Mouse (Mus musculus) R1 (cell line): ENCODE results near the gene Atp8a2.
"Not testable (repeated sequence)": the region's sequence is repeated elsewhere in the genome, so short reads cannot be mapped to it uniquely, and the experiment has no call there.

Source experiments
- DNase-seq: peaks from one replicate; pipeline ENCODE4 v3.0.0-alpha.2; 2018; ENCODE audit warnings: low read depth, low spot score

Atp8a2 gene

DNA sequence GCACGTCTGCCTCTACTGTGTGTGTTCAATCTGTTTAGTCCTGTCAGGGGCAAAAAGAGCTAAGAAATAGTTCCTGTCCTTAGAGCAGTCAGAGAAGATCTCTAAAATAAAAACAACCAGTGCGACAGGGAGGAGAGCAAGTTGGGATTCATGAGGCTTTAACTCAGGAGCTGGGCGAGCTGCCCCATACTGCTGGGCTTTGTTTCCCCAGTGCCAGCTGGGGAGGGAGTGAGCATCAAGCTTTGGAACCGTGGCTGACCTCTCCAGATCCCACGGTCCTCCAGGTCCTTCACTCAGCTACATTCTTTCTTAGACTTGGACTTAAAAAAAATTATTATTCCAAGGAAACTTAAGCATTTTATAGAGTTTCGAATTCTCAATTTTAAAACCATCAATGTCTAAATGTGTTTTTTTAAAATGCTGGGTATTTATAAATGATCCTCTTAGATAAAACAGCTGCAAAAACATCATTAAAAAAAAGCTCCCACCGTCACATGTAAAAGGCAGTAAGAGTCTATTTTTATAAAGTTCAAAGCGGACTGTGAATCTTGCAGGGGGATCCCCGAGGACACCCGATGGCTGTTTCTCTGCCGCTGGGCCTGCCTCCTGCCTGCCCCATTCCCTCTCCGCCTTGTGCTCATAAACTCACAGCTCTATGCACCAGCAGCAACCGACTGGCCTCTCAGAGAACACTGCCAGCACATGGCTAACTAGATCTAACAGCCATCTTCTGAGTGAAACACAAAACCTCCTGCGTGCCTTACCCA is 350.2 kb downstream of the Atp8a2 start:
- DNase-seq = no peak

GRCm38 (mm10) chr14:59843264-59843942 is 353.6 kb downstream of the Atp8a2 start:
- DNase-seq = no peak

GRCm38 (mm10) chr14:59839951-59840720 is 356.8 kb downstream of the Atp8a2 start:
- DNase-seq = no peak

DNA sequence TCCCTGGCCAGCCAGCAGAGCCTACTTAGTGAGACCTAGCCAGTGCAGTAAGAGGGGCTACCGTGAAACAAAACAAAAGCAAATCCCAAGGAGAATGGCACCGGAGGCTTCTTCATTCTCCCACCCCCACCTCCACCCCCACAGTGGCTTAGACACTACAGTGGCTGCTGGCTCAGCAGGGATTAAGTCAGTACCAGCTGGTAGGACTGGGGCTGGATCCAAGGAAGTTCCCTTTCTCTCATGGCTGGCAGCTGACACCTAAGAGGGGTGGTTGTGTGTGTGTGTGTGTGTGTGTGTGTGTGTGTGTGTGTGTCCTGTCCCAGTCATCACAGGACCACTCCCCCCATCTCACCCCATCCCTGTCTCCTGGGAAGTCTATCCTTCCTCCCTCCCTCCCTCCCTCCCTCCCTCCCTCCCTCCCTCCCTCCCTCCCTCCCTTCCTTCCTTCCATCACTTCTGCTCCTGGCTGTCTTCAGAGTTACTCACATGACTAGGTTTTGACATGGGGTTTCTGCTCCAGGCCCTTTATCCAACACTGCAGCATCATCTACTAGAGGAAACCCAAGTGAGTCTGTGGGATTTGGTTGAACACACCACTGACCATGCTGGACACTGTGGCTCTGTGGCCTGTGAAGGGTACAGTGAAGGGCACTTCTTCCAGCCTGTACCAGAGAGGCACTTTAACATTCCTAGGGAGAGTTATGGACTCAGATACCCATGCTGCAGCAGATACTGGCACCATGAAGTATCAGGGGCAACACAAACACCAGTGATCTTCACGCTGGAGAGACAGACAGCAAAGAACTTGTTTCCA is 358.3 kb downstream of the Atp8a2 start:
- DNase-seq = not testable (repeated sequence)

DNA sequence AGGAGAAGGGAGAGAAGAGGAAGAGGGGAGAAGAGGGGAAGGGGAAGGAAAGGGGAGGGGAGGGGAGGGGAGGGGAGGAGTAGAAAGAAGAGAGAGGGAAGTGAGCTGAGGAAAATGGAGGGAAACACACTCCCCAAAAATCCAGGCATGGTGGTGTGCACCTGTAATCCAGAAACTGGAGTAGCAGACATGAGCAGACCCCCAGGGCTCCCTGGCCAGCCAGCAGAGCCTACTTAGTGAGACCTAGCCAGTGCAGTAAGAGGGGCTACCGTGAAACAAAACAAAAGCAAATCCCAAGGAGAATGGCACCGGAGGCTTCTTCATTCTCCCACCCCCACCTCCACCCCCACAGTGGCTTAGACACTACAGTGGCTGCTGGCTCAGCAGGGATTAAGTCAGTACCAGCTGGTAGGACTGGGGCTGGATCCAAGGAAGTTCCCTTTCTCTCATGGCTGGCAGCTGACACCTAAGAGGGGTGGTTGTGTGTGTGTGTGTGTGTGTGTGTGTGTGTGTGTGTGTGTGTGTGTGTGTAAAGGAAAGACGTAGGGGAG is 359.2 kb downstream of the Atp8a2 start:
- not testable (repeated sequence) for DNase-seq

DNA sequence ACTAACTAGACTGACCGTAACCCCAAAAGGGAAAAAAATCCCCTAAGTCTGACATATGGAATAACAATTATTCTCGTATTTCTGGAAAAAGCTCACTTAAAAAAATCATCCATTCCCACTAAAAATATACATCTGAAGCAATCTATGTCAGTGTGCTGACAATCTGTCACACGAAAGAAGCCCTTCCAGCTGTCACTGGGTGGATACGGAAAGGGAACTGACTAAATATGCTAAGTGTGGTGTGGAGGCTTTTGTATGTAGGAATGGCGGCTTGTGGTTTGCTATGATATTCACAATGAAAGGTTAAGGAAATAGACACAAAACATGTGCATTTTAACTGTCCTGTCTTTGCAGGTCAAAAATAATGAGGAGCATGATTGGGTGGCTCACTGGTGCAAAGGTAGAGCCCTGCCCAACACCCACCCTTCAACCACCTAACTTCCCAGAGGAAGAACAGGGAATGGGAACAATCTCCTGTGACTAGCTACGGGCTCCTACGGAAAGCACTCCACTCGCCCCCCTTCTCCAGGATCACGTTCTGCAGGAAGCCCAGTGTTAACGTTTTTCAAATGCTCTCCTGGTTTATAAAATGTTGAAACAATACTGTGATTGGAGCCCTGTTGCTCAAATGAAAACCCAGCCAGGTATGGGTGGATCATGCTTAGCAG is 360.0 kb downstream of the Atp8a2 start:
- DNase-seq = no peak

GRCm38 (mm10) chr14:59829580-59829979 is 367.4 kb downstream of the Atp8a2 start:
- no peak for DNase-seq

DNA sequence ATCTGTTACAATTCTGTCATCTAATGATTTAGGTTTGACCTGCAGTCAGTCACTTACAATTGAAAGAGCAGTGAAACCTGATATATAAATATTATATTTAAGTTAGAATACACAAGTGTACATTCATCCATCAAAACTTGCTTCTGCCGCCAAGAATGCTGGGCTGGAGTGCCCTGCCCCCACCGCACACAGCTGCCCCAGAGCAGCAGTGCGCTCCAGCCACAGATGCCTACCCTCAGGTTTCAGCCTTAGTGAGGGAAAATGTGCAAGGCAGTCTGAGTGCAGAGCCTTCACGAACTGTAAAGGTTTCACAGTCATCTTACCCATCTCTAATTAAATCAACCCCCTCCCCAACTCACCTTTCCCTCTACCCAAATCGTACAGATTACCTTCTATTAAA is 369.6 kb downstream of the Atp8a2 start:
- DNase-seq = no peak

- no peak for DNase-seq
Observed at GRCm38 (mm10) chr14:59820115-59820419, 376.9 kb downstream of the Atp8a2 start.

GRCm38 (mm10) chr14:59819215-59820114 is 377.5 kb downstream of the Atp8a2 start:
- no peak for DNase-seq

GRCm38 (mm10) chr14:59810316-59810715 is 386.7 kb downstream of the Atp8a2 start:
- peak; percentile 89 for DNase-seq

DNA sequence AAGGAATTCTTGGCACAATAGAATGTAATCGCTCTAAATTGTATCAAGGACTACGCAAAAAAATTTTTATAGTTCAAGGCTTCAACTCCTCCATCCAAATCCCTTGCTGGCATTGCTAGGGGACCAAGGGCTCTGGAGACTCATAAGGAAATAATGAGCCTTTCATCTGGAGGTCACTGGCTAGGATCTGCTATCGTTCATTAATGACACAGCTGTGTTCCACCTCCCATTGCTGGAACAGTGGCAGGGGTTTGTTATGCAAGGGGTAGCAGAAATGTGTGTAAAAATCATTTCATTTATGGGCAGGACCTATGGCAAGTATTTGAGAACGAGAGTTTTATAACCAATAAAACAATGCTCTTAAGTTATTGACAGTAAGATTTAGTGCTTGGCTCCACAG is 387.2 kb downstream of the Atp8a2 start:
- no peak for DNase-seq

- no peak for DNase-seq
Observed at GRCm38 (mm10) chr14:59807528-59808300, 389.3 kb downstream of the Atp8a2 start.

- peak; percentile 15 for DNase-seq
Observed at GRCm38 (mm10) chr14:59806910-59807309, 390.1 kb downstream of the Atp8a2 start.

GRCm38 (mm10) chr14:59806159-59806558 is 390.8 kb downstream of the Atp8a2 start:
- DNase-seq = no peak

DNA sequence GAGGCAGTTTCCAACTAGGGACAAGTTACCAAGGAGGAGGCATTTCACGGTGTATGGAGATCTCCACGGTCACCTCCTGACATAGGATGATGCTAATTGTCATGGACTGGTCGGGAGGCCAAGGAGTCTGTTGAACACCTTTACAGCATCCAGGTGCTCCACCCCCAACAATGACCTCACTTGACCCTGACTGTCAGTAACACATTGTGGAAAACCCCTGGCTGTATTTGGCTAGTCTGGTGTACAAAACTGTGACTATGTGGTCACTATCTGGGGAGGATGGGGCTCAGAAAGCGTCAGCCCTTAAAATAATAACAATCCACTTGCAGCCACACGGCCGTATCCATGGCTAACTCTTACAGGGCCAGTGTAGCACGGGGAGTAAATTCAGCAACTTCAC is 391.3 kb downstream of the Atp8a2 start:
- no peak for DNase-seq

DNA sequence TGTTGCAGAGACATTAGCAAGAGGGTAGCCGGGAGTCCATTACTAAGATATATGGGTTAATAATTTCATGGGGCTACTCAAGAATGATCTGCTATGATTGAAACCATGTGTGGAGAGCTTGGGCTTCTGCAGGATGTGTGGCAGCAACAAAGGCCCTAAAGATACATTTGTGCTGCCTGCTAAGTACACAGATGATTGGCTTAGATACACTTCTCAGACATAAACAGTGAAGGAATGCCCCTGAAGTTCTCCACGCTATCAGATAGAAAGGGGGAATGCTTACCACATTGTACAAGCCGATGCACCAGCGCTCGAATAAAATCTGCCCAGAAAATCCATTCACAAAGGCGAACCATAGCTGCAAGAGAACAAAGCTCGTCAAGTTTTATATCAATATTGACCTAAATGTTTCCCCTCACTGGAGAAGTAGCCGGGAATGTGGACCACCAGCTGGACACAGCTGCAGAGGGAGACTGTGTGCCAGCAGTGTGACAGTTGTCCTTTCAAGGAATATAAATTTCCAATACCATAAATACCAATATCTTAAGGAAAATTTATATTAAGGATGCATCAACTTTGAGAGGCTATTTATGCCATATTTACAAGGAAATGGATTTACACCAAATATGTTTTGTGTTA is 394.9 kb downstream of the Atp8a2 start:
- no peak for DNase-seq

- no peak for DNase-seq
Observed at GRCm38 (mm10) chr14:59799511-59799910, 397.5 kb downstream of the Atp8a2 start.

GRCm38 (mm10) chr14:59793841-59794240 is 403.1 kb downstream of the Atp8a2 start:
- DNase-seq = peak; percentile 96
